Comparison of ENCODE assay signal across 19 mouse cellular contexts in genomic region chr3:38945157-38945556, GRCm38 (mm10). TPM values are rescaled to one million over a fixed set of nuclear protein-coding genes. Genes with fewer than 3 reads are reported as not detected.
A peak's percentile ranks its signal among the peaks of the same experiment; 100 is the strongest.
DNase-seq lines count a peak whose midpoint lies in the region; ATAC-seq lines count a peak whose summit lies in the region.
"Had no signal": no experiment of that assay in that cellular context is flagged by ENCODE, and none has a peak within 500 bp of the region (broad histone marks: within the 10 kb centered on the region; RNA-seq: fewer than 3 reads in every experiment).

No protein-coding gene starts in this region.

- peaks cover 18% of the 10 kb centered on the region for H3K36me3 ChIP-seq in hindbrain, embryonic 14.5 days (replicated peaks; ENCODE audit: control insufficient read depth, insufficient read depth)
- H3K36me3 ChIP-seq in hindbrain, embryonic 11.5 days (ENCODE audit: control insufficient read depth, insufficient read depth, low read length) = peaks cover 5% of the 10 kb centered on the region; the same call in 1 of the 2 replicates
- peaks cover 18% of the 10 kb centered on the region for H3K36me3 ChIP-seq in midbrain, embryonic 13.5 days
- peaks cover 41% of the 10 kb centered on the region for H3K36me3 ChIP-seq in midbrain, embryonic 10.5 days
- H3K36me3 ChIP-seq in neural tube, embryonic 13.5 days = peaks cover 31% of the 10 kb centered on the region
- H3K36me3 ChIP-seq in neural tube, embryonic 15.5 days = peaks cover 7% of the 10 kb centered on the region; the same call in 1 of the 2 replicates

- no peak overlapping the region for H3K9ac ChIP-seq in hindbrain, embryonic 14.5 days
- H3K9ac ChIP-seq in hindbrain, embryonic 11.5 days (ENCODE audit: low read depth, low read length) = no peak overlapping the region
- no peak overlapping the region for H3K9ac ChIP-seq in midbrain, embryonic 13.5 days (replicated peaks)
- no peak overlapping the region for H3K9ac ChIP-seq in neural tube, embryonic 13.5 days
- H3K9ac ChIP-seq in neural tube, embryonic 15.5 days (replicated peaks) = no peak overlapping the region
- H3K9ac ChIP-seq: forebrain, embryonic 13.5 days; forebrain, postnatal 0 days; heart, embryonic 13.5 days had no signal

- H3K9me3 ChIP-seq in hindbrain, embryonic 14.5 days (ENCODE audit: control insufficient read depth, low read length) = no peaks in the 10 kb centered on the region
- H3K9me3 ChIP-seq in hindbrain, embryonic 11.5 days (ENCODE audit: control insufficient read depth, low read length) = no peaks in the 10 kb centered on the region
- no peaks in the 10 kb centered on the region for H3K9me3 ChIP-seq in midbrain, embryonic 13.5 days
- no peaks in the 10 kb centered on the region for H3K9me3 ChIP-seq in midbrain, embryonic 10.5 days (replicated peaks)
- no peaks in the 10 kb centered on the region for H3K9me3 ChIP-seq in neural tube, embryonic 13.5 days
- no peaks in the 10 kb centered on the region for H3K9me3 ChIP-seq in neural tube, embryonic 15.5 days (replicated peaks)
- H3K9me3 ChIP-seq: embryonic facial prominence, embryonic 10.5 days; forebrain, embryonic 13.5 days; heart, embryonic 13.5 days had no signal

- H3K4me3 ChIP-seq in hindbrain, embryonic 14.5 days (replicated peaks; ENCODE audit: low read length) = no peak overlapping the region
- no peak overlapping the region for H3K4me3 ChIP-seq in hindbrain, embryonic 11.5 days (ENCODE audit: low read depth, low read length)
- H3K4me3 ChIP-seq in midbrain, embryonic 13.5 days (replicated peaks) = no peak overlapping the region
- H3K4me3 ChIP-seq in midbrain, embryonic 10.5 days = no peak overlapping the region
- H3K4me3 ChIP-seq in neural tube, embryonic 13.5 days = no peak overlapping the region
- H3K4me3 ChIP-seq in neural tube, embryonic 15.5 days (replicated peaks) = no peak overlapping the region
- H3K4me3 ChIP-seq: embryonic facial prominence, embryonic 10.5 days; forebrain, embryonic 13.5 days; heart, embryonic 13.5 days had no signal

- H3K27me3 ChIP-seq in hindbrain, embryonic 14.5 days (ENCODE audit: control insufficient read depth, insufficient read depth, low read length) = no peaks in the 10 kb centered on the region
- H3K27me3 ChIP-seq in hindbrain, embryonic 11.5 days (ENCODE audit: control insufficient read depth, insufficient read depth, low read length) = no peaks in the 10 kb centered on the region
- no peaks in the 10 kb centered on the region for H3K27me3 ChIP-seq in midbrain, embryonic 13.5 days
- H3K27me3 ChIP-seq in midbrain, embryonic 10.5 days (ENCODE audit: low read depth, poor library complexity, severe bottlenecking) = no peaks in the 10 kb centered on the region
- no peaks in the 10 kb centered on the region for H3K27me3 ChIP-seq in neural tube, embryonic 13.5 days
- no peaks in the 10 kb centered on the region for H3K27me3 ChIP-seq in neural tube, embryonic 15.5 days (replicated peaks)
- H3K27me3 ChIP-seq: CH12.LX; forebrain, embryonic 13.5 days; heart, embryonic 13.5 days; Patski had no signal

- H3K27ac ChIP-seq in hindbrain, embryonic 14.5 days = no peak overlapping the region
- no peak overlapping the region for H3K27ac ChIP-seq in hindbrain, embryonic 11.5 days (ENCODE audit: low read depth, low read length)
- H3K27ac ChIP-seq in midbrain, embryonic 13.5 days = no peak overlapping the region
- no peak overlapping the region for H3K27ac ChIP-seq in midbrain, embryonic 10.5 days (replicated peaks)
- no peak overlapping the region; the same call in 1 of the 2 replicates for H3K27ac ChIP-seq in neural tube, embryonic 13.5 days (replicated peaks)
- H3K27ac ChIP-seq in neural tube, embryonic 15.5 days (replicated peaks) = peak overlapping the region; percentile 63; the same call in 1 of the 2 replicates
- H3K27ac ChIP-seq: embryonic facial prominence, embryonic 10.5 days; forebrain, embryonic 13.5 days had no signal

- ATAC-seq in hindbrain, embryonic 14.5 days (ENCODE audit: low FRiP score) = 0 out of 2 replicates have a peak, but pooled peaks have one; percentile 55
- no peak for ATAC-seq in hindbrain, embryonic 11.5 days (ENCODE audit: low FRiP score)
- ATAC-seq in midbrain, embryonic 13.5 days = peak; percentile 63; the same call in 1 of the 2 replicates
- ATAC-seq in neural tube, embryonic 13.5 days (ENCODE audit: low read depth) = peak; percentile 55
- peak; percentile 70 for ATAC-seq in neural tube, embryonic 15.5 days (ENCODE audit: low FRiP score)
- ATAC-seq: forebrain, embryonic 13.5 days; forebrain, postnatal 0 days; Patski had no signal

- no peak overlapping the region for H3K4me2 ChIP-seq in hindbrain, embryonic 14.5 days (replicated peaks)
- H3K4me2 ChIP-seq in hindbrain, embryonic 11.5 days (replicated peaks; ENCODE audit: low read depth, low read length) = no peak overlapping the region
- H3K4me2 ChIP-seq in midbrain, embryonic 13.5 days (replicated peaks) = no peak overlapping the region
- no peak overlapping the region for H3K4me2 ChIP-seq in neural tube, embryonic 13.5 days
- H3K4me2 ChIP-seq in neural tube, embryonic 15.5 days = no peak overlapping the region
- H3K4me2 ChIP-seq: forebrain, embryonic 13.5 days; heart, embryonic 13.5 days had no signal

- H3K4me1 ChIP-seq in hindbrain, embryonic 14.5 days (replicated peaks; ENCODE audit: control insufficient read depth, insufficient read depth, low read length) = peaks cover 4% of the 10 kb centered on the region; the same call in 1 of the 2 replicates
- no peaks in the 10 kb centered on the region for H3K4me1 ChIP-seq in hindbrain, embryonic 11.5 days (replicated peaks; ENCODE audit: control insufficient read depth, insufficient read depth, low read length)
- H3K4me1 ChIP-seq in midbrain, embryonic 13.5 days (replicated peaks) = peaks cover 11% of the 10 kb centered on the region
- peaks cover 7% of the 10 kb centered on the region for H3K4me1 ChIP-seq in midbrain, embryonic 10.5 days
- peaks cover 23% of the 10 kb centered on the region for H3K4me1 ChIP-seq in neural tube, embryonic 13.5 days (replicated peaks)
- H3K4me1 ChIP-seq in neural tube, embryonic 15.5 days = peaks cover 18% of the 10 kb centered on the region
- H3K4me1 ChIP-seq: embryonic facial prominence, embryonic 10.5 days had no signal

- DNase-seq in hindbrain, embryonic 14.5 days (ENCODE audit: low spot score) = no peak
- DNase-seq in hindbrain, embryonic 11.5 days (ENCODE audit: low spot score) = no peak
- no peak for DNase-seq in midbrain, embryonic 10.5 days (ENCODE audit: low spot score)
- DNase-seq: adrenal gland, adult 2 months; adrenal gland, postnatal 25 days; cerebellum, adult 18-20 months; cerebellum, adult 9-11 months; cerebellum, postnatal 36 days; forebrain, postnatal 0 days; gastrocnemius, postnatal 14 days; heart, postnatal 36 days had no signal

- 42% methylated on average over 1 of the region's 1 CpGs for WGBS in hindbrain, embryonic 14.5 days
- WGBS in hindbrain, embryonic 11.5 days = 71% methylated on average over 1 of the region's 1 CpGs
- 75% methylated on average over 1 of the region's 1 CpGs for WGBS in midbrain, embryonic 13.5 days
- WGBS in midbrain, embryonic 10.5 days = 91% methylated on average over 1 of the region's 1 CpGs
- WGBS in neural tube, embryonic 13.5 days = 23% methylated on average over 1 of the region's 1 CpGs
- WGBS in neural tube, embryonic 15.5 days = 26% methylated on average over 1 of the region's 1 CpGs

RNA-seq across cellular contexts. Expression of gene Fat4, which starts 58.4 kb away (rescaled TPM):
- polyA plus RNA-seq in hindbrain, embryonic 14.5 days (2014; fragmentation: Nextera tagmentation; extraction: Ambion mirVana) = 15.8 and 18.2 TPM in 2 replicates
- 13.5 and 15.2 TPM in 2 replicates for polyA plus RNA-seq in hindbrain, embryonic 11.5 days (2014; fragmentation: Nextera tagmentation; extraction: Ambion mirVana)
- 6.9 and 7.2 TPM in 2 replicates for polyA plus RNA-seq in midbrain, embryonic 13.5 days (2015; fragmentation: Nextera tagmentation; extraction: Ambion mirVana)
- 5.1 and 6.6 TPM in 2 replicates for polyA plus RNA-seq in midbrain, embryonic 10.5 days (2016; fragmentation: Nextera tagmentation; extraction: Ambion mirVana)
- 11.5 and 13.8 TPM in 2 replicates for polyA plus RNA-seq in neural tube, embryonic 13.5 days (2015; fragmentation: Nextera tagmentation; extraction: Ambion mirVana)
- polyA plus RNA-seq in neural tube, embryonic 15.5 days (2015; fragmentation: Nextera tagmentation; extraction: Ambion mirVana) = 10.6 and 11.8 TPM in 2 replicates
